Mouse (Mus musculus): Measurements from ENCODE around the gene Agap3. TPM values are rescaled to one million over a fixed set of nuclear protein-coding genes. Genes with fewer than 3 reads are reported as not detected.

The Agap3 gene
- polyA plus RNA-seq, 1 experiment from 2014 or later: 72.0 TPM

DNA sequence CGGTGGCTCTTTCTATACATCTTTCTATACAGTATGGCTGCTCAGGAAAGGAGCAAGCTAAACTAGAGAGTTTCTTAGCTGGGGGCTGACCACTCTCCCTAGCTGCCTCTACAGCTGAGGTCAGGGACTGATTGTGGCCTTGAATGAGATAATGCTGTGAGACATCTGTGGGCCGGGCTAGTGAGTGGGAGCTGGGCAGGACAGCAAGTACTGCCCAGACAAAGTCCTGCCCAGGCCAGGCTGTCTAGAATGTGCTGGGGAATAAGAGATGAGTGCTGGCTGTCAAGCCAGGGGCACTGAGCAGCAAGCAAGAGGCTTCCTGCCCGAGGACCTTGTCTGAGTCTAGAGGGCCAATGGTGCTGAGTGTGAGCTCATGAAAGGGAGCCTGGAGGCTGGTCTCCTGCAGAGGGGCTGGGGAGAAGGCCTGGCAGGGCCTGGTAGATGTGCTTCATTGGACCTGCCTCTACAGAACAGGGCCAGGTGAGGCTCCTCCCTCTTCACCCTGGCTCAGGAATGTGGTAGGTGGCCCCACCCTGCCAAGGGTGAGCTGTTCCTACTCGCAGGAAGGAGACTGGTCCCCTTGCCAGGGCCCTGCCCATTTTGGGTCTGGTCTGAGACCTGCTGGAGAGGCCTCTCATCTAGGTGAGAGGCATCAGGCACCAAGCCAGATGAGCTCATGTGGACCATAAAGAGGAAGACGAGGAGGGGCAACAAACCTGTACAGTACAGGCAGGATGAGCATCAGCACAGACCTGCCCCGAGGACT lies 23.7 kb downstream of the Agap3 start:
- Histone ChIP-seq H3K4me3 (ENCODE audit: low read depth, low read length) (no peak overlapping the region), H3K9ac (ENCODE audit: low read length) (no peak overlapping the region), H3K4me2 (ENCODE audit: low read depth) (no peak overlapping the region), H3K4me1 (ENCODE audit: control insufficient read depth, insufficient read depth, low read length) (peaks cover 17% of the 10 kb centered on the region), H3K27ac (ENCODE audit: low read depth, low read length) (no peak overlapping the region), H3K27me3 (ENCODE audit: control insufficient read depth, insufficient read depth, low read length) (peaks cover 31% of the 10 kb centered on the region), H3K9me3 (ENCODE audit: control insufficient read depth, low read length) (no peaks in the 10 kb centered on the region), H3K36me3 (ENCODE audit: control insufficient read depth, insufficient read depth, low read length) (peaks cover 10% of the 10 kb centered on the region)
- ATAC-seq (ENCODE audit: insufficient read depth, low FRiP score, low TSS enrichment) (no peak), DNase-seq (ENCODE audit: low spot score) (no peak)
- 87% methylated on average over 6 of the region's 6 CpGs for WGBS

DNA sequence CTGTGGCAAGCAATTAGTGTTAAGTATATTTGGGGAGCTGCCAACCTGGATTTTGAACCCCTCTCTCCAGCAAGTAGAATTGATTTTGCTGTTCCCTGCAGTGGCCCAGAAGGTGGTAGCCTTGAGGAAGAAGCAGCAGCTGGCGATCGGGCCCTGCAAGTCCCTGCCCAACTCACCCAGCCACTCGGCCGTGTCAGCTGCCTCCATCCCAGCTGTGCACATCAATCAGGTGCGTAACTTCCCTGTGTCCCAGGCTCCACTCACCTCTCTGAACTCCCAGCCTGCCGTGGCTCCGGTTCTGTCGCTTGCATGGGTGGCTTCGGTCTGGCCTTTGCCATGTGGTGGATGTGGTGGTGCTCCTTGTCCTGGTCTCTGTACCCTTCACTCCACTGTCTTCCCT lies 25.9 kb downstream of the Agap3 start:
- no peak for DNase-seq (ENCODE audit: low spot score)
- Histone ChIP-seq H3K27me3 (ENCODE audit: control insufficient read depth, insufficient read depth, low read length) (peaks cover 27% of the 10 kb centered on the region), H3K27ac (ENCODE audit: low read depth, low read length) (no peak overlapping the region), H3K4me1 (ENCODE audit: control insufficient read depth, insufficient read depth, low read length) (peaks cover 17% of the 10 kb centered on the region), H3K4me2 (ENCODE audit: low read depth) (no peak overlapping the region), H3K9me3 (ENCODE audit: control insufficient read depth, low read length) (no peaks in the 10 kb centered on the region), H3K36me3 (ENCODE audit: control insufficient read depth, insufficient read depth, low read length) (peaks cover 19% of the 10 kb centered on the region), H3K4me3 (ENCODE audit: low read depth, low read length) (no peak overlapping the region), H3K9ac (ENCODE audit: low read length) (no peak overlapping the region)
- no peak for ATAC-seq (ENCODE audit: insufficient read depth, low FRiP score, low TSS enrichment)
- WGBS: 81% methylated on average over 9 of the region's 9 CpGs

DNA sequence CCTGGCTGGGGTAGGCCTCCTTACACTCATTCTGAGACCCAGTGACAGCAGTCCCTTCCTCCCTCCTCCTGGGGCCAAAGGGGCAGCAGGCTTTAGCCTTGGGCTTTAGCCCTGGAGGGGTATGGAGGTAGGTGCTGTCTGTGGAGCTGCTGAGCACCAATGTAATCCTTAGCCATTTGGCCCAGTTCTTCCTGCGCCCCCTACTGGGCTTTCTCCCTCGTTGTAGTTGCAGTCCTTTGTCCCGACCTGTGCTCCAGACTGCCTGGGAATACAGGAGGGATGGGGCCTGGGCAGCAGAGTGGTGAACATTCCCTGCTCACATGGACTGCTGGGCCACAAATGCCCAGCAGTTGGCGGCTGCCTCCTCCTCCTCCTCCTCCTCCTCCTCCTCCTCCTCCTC lies 29.7 kb downstream of the Agap3 start:
- H3K4me2 ChIP-seq (ENCODE audit: low read depth): no peak overlapping the region
- ATAC-seq (ENCODE audit: insufficient read depth, low FRiP score, low TSS enrichment): peak; percentile 14; the same call in 1 of the 2 replicates
- H3K27me3 ChIP-seq (ENCODE audit: control insufficient read depth, insufficient read depth, low read length): no peaks in the 10 kb centered on the region
- H3K9ac ChIP-seq (ENCODE audit: low read length): no peak overlapping the region
- peaks cover 9% of the 10 kb centered on the region for H3K4me1 ChIP-seq (ENCODE audit: control insufficient read depth, insufficient read depth, low read length)
- peaks cover 21% of the 10 kb centered on the region for H3K36me3 ChIP-seq (ENCODE audit: control insufficient read depth, insufficient read depth, low read length)
- peak; percentile 83 for DNase-seq (ENCODE audit: low spot score)
- H3K9me3 ChIP-seq (ENCODE audit: control insufficient read depth, low read length): no peaks in the 10 kb centered on the region
- H3K4me3 ChIP-seq (ENCODE audit: low read depth, low read length): no peak overlapping the region
- 0% methylated on average over 3 of the region's 4 CpGs for WGBS
- no peak overlapping the region for H3K27ac ChIP-seq (ENCODE audit: low read depth, low read length)

DNA sequence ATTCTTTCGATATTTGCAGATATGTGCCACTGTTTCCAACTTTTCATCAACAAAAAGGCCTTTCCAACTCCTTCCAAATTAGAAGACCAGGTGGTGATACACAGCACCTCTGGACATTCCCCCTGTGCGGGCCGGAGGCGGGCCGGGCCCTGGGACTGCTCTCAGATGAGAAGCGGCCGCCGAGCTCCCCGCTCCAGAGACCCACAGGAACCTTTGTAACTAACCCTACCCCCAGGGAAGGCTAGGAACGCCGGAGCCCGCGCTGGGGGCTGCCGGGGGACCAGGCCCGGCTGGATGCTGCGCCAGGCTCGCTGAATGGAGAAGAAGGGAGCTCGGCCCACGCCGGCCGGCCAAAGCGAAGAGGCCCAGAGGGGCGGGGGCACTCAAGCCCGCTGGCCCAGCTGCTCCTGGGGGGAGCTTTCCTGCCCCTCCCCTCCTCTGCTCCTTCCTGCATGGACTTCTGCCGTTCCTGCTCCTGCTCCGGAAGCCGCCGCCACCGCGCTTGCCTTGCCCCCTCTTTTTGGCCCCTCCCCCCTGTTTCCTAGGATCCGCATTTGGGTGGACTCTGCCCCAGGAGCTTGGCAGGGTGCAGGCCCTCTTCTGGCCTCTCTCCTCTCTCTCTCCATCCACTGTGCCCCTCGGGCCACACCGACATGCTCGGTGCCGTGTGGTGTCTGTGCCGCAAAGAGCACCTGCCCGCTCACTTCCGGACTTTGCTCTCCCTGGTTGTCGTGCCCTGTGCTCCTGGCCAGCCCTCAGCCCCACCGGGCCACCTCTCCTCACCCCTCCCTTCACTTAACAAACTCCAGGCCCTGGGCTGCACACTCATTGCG lies 30.5 kb downstream of the Agap3 start:
- peaks cover 23% of the 10 kb centered on the region for H3K36me3 ChIP-seq (ENCODE audit: control insufficient read depth, insufficient read depth, low read length)
- peaks cover 9% of the 10 kb centered on the region for H3K4me1 ChIP-seq (ENCODE audit: control insufficient read depth, insufficient read depth, low read length)
- H3K9ac ChIP-seq (ENCODE audit: low read length): no peak overlapping the region
- H3K27ac ChIP-seq (ENCODE audit: low read depth, low read length): no peak overlapping the region
- no peak for ATAC-seq (ENCODE audit: insufficient read depth, low FRiP score, low TSS enrichment)
- H3K4me3 ChIP-seq (ENCODE audit: low read depth, low read length): no peak overlapping the region
- H3K9me3 ChIP-seq (ENCODE audit: control insufficient read depth, low read length): no peaks in the 10 kb centered on the region
- DNase-seq (ENCODE audit: low spot score): no peak
- 53% methylated on average over 40 of the region's 41 CpGs for WGBS
- no peaks in the 10 kb centered on the region for H3K27me3 ChIP-seq (ENCODE audit: control insufficient read depth, insufficient read depth, low read length)
- H3K4me2 ChIP-seq (ENCODE audit: low read depth): no peak overlapping the region

DNA sequence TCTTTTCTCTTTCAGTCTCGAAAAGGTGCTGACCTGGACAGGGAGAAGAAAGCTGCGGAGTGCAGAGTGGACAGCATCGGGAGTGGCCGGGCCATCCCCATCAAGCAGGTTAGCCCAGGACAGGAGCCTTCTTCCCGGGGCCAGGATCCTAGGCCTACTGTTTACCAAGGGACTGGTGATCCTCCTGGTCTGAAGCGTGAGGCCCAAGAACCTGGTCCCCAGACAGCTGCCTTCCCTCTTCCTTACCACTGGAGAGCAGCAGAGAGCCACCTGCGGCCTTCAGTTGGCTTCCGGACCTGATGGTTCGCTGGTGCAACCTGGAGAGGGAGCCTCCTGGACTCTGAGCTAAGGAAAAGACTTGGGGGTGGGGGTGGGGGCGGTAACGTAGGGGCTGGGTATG lies 31.3 kb downstream of the Agap3 start:
- no peak overlapping the region for H3K4me3 ChIP-seq (ENCODE audit: low read depth, low read length)
- H3K9me3 ChIP-seq (ENCODE audit: control insufficient read depth, low read length): no peaks in the 10 kb centered on the region
- H3K4me1 ChIP-seq (ENCODE audit: control insufficient read depth, insufficient read depth, low read length): peaks cover 12% of the 10 kb centered on the region
- ATAC-seq (ENCODE audit: insufficient read depth, low FRiP score, low TSS enrichment): peak; percentile 32; the same call in 1 of the 2 replicates
- H3K36me3 ChIP-seq (ENCODE audit: control insufficient read depth, insufficient read depth, low read length): peaks cover 23% of the 10 kb centered on the region
- no peak overlapping the region for H3K4me2 ChIP-seq (ENCODE audit: low read depth)
- no peaks in the 10 kb centered on the region for H3K27me3 ChIP-seq (ENCODE audit: control insufficient read depth, insufficient read depth, low read length)
- WGBS: 23% methylated on average over 11 of the region's 11 CpGs
- peak; percentile 79 for DNase-seq (ENCODE audit: low spot score)
- H3K9ac ChIP-seq (ENCODE audit: low read length): no peak overlapping the region
- no peak overlapping the region for H3K27ac ChIP-seq (ENCODE audit: low read depth, low read length)

DNA sequence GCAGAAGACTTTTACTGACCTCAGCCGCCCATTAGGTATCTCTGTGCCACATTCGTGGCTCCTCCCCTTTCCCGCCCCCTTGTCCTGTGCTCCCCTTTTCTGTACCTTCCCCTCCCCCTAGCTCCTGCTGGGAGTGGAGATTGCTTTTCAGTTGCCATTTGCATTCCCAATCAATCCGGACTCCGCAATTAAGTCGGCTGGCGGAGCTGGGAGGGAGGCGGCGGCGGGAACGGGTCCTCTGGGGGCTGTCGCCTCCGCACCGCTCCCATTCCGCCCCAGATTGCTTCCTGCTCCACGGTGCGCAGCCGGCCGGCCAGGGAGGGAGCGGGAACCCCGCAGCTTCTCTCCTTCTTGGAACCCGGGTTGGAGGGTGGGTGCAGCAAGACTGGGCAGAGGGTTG lies 33.0 kb downstream of the Agap3 start:
- 11% methylated on average over 22 of the region's 22 CpGs for WGBS
- H3K4me3 ChIP-seq (ENCODE audit: low read depth, low read length): no peak overlapping the region

DNA sequence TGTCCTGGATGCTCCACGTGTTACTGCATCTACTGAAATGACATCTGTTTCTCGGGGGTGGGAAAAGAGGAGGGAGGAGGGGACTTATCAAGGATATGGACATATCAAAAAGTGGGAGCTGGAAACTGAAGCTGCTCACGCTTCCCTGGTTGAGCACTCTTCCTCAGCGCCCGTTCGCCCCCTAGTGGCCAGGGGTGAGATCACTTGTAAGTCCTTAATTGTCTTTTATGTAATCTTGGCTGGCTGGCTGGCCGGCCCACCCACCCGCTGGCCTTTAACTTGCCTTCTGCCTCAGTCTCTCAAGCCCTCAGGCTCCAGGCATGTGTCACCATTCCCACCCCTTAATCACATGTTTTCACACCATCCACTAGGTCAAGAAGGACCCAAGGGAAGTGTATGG lies 34.1 kb downstream of the Agap3 start:
- H3K4me3 ChIP-seq (ENCODE audit: low read depth, low read length): no peak overlapping the region
- no peak overlapping the region for H3K27ac ChIP-seq (ENCODE audit: low read depth, low read length)
- no peak overlapping the region for H3K4me2 ChIP-seq (ENCODE audit: low read depth)
- H3K9me3 ChIP-seq (ENCODE audit: control insufficient read depth, low read length): no peaks in the 10 kb centered on the region
- peak; percentile 92 for DNase-seq (ENCODE audit: low spot score)
- H3K4me1 ChIP-seq (ENCODE audit: control insufficient read depth, insufficient read depth, low read length): peaks cover 12% of the 10 kb centered on the region
- ATAC-seq (ENCODE audit: insufficient read depth, low FRiP score, low TSS enrichment): no peak
- H3K36me3 ChIP-seq (ENCODE audit: control insufficient read depth, insufficient read depth, low read length): peaks cover 22% of the 10 kb centered on the region
- H3K27me3 ChIP-seq (ENCODE audit: control insufficient read depth, insufficient read depth, low read length): no peaks in the 10 kb centered on the region
- WGBS: 2% methylated on average over 8 of the region's 8 CpGs
- no peak overlapping the region for H3K9ac ChIP-seq (ENCODE audit: low read length)

More for the DNA sequence above, 33.0 kb downstream of the Agap3 start:
- Histone ChIP-seq H3K27ac (ENCODE audit: low read depth, low read length) (0 out of 2 replicates have a peak overlapping the region, but pooled peaks have one; percentile 46), H3K4me1 (ENCODE audit: control insufficient read depth, insufficient read depth, low read length) (peaks cover 12% of the 10 kb centered on the region), H3K9me3 (ENCODE audit: control insufficient read depth, low read length) (no peaks in the 10 kb centered on the region), H3K4me2 (ENCODE audit: low read depth) (peak overlapping the region; percentile 22; the same call in 1 of the 2 replicates), H3K27me3 (ENCODE audit: control insufficient read depth, insufficient read depth, low read length) (no peaks in the 10 kb centered on the region), H3K9ac (ENCODE audit: low read length) (no peak overlapping the region), H3K36me3 (ENCODE audit: control insufficient read depth, insufficient read depth, low read length) (peaks cover 27% of the 10 kb centered on the region)
- ATAC-seq (ENCODE audit: insufficient read depth, low FRiP score, low TSS enrichment): no peak; the same call in 1 of the 2 replicates
- no peak for DNase-seq (ENCODE audit: low spot score)

DNA sequence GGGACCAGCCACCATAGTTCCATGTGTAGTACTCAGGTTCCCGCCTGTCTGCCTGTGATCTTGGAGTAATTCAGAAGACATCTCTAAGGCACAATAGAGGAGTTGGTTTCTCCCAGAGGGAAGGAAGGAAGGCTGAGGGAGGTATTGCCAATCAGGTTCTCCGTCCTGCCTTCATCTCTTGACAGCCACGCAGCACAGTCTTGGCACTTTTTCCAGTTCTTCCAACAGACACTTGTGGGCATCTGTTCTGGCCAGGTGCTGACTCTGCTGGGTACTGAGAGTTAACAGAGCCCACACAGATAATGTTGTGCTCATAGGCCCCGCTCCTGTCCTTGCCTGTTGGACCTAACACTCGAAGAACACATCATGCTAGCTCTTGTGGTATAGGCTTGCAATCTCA lies 34.8 kb downstream of the Agap3 start:
- no peak overlapping the region for H3K27ac ChIP-seq (ENCODE audit: low read depth, low read length)
- H3K4me1 ChIP-seq (ENCODE audit: control insufficient read depth, insufficient read depth, low read length): peaks cover 12% of the 10 kb centered on the region
- no peak overlapping the region for H3K4me3 ChIP-seq (ENCODE audit: low read depth, low read length)
- DNase-seq (ENCODE audit: low spot score) (no peak), ATAC-seq (ENCODE audit: insufficient read depth, low FRiP score, low TSS enrichment) (no peak)
- H3K4me2 ChIP-seq (ENCODE audit: low read depth): no peak overlapping the region
- 91% methylated on average over 5 of the region's 5 CpGs for whole genome bisulfite sequencing
- H3K9me3 ChIP-seq (ENCODE audit: control insufficient read depth, low read length): no peaks in the 10 kb centered on the region
- H3K27me3 ChIP-seq (ENCODE audit: control insufficient read depth, insufficient read depth, low read length): no peaks in the 10 kb centered on the region
- no peak overlapping the region for H3K9ac ChIP-seq (ENCODE audit: low read length)
- peaks cover 25% of the 10 kb centered on the region for H3K36me3 ChIP-seq (ENCODE audit: control insufficient read depth, insufficient read depth, low read length)
